Mouse (Mus musculus): ENCODE results near the gene Gm44973. TPM values are rescaled to one million over a fixed set of nuclear protein-coding genes. Genes with fewer than 3 reads are reported as not detected.

The Gm44973 gene
- polyA plus RNA-seq (2015; fragmentation: Nextera tagmentation; extraction: Ambion mirVana): 0.17 and 1.3 TPM in 2 replicates

DNA sequence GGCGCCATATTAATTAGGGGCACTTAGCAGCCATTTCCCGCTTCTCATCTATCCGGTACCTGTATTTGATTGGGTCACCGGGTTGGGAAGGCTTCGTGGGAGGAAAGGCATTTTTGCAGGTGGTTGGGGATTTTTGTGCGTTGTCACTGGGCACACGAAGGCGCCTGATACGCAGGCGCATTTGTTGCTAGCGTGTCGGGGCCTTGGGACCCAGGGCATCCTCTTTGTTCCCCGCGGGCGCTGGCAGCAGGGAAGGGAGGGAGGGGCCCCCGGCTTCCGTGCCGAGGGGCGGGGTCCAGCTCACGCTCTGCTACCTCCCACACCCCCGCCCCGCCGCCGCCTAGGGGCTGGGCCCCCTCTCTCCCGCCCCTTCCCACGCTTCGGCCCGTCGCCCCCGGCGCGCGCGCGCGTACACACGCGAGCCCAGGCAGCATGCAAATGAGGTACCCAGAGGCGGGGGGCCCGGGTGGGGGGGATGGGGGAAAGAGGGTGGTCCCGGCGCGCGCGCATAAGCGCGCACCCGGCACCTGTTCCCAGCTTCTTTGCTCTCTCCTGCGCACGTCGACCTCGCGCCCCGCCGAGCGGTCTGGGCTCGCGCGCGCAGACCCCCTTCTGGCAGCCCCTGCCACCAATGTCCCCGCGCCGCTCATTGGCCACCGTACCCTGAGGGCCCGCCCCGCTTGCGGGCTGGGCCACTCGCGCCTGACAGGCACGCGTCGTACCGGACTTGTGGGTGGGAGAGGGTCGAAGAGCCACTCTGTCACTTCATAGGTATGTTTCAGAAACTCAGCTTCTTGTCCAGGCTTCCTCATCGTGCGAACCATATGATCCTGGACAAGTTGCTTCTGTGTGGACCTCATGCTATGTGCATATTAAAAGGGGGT is at the start of gene Gm44973:
Gene Gm44973, plus strand, starts transcription at position 379 of the 884 bp plus-strand sequence.

DNA sequence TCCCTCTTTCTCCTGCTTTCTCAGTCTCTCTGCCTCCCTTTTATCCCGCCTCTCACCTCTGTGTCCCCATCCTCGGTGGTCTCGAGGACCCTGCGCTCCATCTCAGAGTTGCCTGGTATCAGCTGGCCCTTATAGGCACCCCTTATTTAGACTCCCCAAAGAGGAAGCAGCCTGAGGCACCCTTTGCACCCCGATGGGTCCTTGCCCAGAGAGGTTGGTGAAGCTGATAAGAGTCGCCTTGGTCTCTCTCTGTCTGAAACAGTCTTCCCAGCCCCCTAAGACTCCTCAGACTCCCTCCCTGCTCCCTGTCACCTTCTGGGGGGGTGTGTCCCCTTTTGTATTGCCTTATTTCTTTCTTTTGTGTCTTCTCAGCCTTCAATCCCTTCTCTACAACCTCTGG is 44.2 kb upstream of the Gm44973 start, which contains the start of gene Sbk3:
Gene Sbk3, minus strand, starts transcription at position 101 of the 400 bp plus-strand sequence.

DNA sequence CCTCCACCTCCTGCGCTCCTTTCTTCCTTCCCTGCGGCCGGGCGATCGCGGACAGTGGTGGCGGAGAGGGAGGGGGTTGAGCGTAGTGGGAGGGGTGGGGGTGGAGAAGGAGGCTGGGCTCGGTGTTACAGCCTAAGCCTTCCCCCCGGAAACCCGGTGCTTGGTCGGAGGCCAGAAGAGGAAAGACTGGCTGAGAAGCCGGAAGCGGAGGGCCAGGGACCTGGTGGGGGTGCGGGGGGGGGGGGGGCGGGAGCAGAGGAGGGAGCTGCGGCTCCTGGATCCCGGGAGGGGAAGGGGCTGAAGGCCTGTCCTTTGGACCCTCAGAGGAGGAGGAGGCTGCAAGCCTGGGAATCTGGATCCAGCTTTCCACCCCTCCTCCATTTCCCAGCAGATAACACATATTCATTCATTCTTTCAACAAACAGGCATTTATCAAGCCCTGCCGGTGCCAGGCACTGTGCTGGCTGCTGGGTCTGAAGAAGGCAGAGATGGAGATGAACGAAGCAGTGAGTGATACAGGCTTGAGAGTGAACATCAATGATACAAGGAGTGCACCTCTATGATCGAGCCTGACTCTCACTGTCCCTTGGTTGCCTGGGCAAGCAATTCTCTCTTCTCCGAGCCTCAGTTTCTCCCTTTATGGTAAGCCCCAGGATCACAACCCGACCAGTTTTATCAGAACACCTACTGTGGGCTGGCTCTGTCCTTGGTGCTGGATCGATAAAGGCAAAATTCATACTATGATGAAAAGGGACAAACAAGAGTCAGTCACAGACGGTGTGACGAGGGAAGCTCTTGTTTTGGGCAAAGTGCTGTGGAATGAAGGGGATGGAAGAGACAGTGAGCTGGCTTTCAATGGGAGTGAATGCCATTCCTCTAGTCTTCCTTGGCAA is 19.0 kb upstream of the Gm44973 start, which contains the start of gene Zfp579:
Gene Zfp579, minus strand, starts transcription at position 156 of the 893 bp plus-strand sequence.

DNA sequence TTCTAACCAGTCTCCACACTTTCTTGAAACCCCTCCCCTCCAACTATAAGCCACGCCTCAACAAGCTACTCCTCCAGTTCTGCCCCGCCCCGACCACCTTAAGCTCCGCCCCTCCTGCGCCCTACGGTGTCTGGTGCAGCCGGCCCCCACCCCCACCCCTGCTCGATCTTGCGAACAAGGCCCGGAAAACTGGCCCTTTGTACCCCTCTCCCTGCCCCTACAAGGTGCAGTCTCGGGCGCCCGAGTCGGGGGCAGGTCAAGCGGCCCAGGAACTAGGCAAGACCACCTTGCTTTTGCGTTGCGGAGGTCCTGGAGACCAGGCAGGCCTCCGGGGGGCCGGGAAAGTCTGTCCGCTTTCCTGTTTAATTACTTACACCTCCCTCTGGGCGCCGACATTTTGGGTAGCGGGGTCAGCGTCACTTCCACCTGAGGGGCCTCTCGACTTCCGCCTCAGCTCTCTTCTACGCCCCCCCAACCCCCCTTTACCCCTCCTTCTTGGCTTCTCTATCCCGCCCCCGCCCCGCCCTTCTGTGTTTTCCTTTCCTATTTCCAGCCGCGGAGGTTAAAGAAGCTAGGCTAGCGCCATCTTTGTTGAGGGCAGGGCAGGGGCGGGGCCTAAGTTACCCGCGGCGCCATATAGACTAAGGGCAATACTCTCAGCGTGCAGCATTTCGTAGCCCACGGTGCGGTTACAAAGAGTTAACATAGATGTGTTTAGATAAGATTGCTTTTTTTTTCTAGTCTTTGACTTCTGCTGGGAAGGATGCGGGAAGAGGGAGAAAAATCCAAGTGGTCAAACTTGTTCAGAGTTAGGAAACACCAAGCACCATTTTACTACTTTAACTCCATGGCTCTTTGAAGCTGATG is 812 bp upstream of the Gm44973 start, which contains the start of the genes Zfp524 and Fiz1:
Gene Zfp524, plus strand, starts transcription at position 165 of the 867 bp plus-strand sequence.
Gene Fiz1, minus strand, starts transcription at position 447 of the 867 bp plus-strand sequence.

DNA sequence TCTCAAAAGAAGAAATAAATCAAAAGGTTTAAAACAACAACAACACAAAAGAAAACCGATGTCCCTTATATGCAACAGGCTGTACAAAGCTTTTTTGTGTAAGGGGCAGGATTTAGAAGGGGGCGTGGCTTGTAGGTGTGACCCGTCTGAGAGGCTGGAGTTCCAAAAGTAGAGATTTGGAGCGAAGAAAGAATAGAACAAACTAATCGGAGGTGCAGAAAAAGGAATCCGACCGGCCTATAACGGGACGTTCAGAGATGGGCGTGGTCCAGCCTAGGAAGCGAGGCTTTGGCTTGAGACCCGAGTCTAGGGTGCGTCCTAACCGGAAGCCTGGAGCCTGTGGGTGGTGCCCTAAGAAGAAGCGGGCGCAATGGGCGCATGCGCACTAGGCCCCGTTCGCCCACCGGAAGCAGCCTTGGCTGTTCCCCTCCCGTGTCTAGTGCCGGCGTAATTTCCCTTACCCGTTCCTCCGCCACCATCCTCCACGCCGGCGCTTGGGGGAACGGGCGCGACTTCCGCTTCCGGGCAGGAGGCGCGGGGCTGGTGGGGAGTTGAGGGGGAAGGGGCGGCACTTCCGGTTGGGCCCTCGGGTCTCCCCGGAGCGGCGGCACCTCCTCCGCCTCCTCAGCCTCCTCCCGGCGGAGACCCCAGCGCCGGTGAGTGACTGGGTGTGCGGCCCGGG is 4.8 kb downstream of the Gm44973 start, which contains the start of the genes Zfp865 and Ccdc106:
Gene Zfp865, plus strand, starts transcription at position 377 of the 682 bp plus-strand sequence.
Gene Ccdc106, plus strand, starts transcription at position 554 of the 682 bp plus-strand sequence.

DNA sequence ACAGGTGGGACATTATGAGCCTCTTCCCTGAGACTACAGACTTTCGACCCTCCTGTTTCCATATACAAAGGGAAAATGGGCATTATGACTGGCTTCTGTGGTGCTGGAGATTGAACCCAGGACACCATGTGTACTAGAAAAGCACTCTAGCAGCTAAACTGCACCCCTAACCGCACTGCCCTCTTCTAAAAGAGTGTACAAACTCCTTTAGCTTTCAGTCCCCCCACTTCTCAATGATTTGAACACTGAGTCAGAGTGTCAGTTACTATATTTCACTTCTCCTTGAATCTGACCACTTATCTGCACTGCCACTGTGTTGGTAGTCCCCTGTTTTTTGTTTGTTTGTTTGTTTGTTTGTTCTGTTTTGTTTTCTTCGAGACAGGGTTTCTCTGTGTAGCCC is 18.5 kb downstream of the Gm44973 start, which contains the start of gene 4632433K11Rik:
Gene 4632433K11Rik, plus strand, starts transcription at position 301 of the 400 bp plus-strand sequence.

DNA sequence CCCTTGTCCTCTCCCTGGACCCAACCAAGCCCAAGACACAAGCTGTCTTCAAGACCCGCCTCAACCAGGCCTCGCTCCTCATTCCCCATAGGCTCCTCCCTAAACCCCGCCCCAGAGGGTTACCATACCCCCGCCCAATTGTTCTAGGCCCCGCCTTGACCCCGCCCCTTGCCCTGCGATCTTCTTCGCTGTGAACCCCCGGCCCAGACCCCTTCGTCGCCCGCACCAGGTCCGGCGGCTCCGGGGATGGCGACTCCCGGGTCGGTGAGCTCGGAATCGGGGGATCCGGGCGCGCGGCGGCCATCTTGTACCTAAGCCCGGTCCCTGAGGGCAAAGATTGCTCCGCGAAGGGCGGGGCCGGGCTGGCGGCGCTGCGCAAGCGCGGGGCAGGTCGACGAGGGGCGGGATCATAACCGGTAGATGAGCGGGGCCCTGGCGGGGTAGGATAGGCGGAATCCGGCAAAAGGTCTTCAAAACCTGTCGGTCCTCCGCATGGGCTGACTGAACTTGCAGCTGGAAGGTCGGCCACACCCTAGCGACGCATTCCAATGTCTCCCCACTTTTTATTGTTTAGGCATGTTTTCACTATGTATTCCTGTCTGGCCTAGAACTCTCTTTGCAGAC is 22.9 kb downstream of the Gm44973 start, which contains the start of gene Zfp784:
Gene Zfp784, minus strand, starts transcription at position 338 of the 624 bp plus-strand sequence.

DNA sequence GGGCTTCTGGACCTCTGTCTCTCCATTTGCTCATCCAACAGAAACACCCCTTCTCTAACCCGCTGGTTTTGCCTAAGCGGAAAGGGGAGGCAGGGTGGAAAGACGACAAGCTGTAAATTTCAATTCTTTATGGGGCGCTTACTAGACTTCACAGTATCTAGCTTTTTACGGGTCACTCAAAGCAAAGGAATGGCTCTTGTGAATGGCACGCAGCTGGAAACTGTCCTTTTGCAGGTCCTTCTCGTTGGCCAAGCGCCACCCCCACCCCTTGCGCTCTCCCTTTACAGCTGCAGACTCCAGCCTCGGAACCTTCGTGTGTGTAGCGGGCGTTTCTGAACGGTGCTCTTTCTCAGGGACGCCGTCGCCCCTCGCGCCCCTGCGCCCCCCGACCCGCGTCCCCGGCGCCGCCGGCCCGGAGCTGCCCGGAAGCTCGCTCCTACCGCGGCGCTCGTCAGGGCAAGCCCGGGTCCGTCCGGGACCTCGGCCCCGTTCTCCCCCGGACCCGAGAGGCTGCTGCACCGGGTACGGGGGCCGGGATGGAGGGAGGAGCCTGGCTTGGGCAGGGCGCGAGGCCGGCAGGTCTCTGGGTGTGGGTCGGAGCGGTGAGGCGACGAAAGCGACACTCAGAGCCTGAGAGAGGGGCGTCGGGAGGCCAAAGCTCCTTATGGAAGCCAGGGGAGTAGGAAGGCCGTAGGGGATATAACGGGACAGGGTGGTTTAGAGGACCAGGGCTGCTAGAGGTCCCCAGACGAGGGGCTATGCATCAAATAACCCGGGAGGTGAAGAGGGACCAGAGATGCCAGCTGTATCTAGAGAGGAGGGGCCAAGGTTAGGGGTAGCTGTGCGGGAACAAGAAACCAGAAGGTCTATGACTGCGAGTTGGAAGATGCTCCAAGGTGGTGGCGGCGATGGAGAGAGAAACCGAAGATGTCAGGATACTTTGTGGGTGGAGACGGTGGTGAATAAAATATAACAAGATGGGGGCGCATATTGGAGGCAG is 36.2 kb downstream of the Gm44973 start, which contains the start of gene Zfp580:
Gene Zfp580, plus strand, starts transcription at position 346 of the 1,000 bp plus-strand sequence.

DNA sequence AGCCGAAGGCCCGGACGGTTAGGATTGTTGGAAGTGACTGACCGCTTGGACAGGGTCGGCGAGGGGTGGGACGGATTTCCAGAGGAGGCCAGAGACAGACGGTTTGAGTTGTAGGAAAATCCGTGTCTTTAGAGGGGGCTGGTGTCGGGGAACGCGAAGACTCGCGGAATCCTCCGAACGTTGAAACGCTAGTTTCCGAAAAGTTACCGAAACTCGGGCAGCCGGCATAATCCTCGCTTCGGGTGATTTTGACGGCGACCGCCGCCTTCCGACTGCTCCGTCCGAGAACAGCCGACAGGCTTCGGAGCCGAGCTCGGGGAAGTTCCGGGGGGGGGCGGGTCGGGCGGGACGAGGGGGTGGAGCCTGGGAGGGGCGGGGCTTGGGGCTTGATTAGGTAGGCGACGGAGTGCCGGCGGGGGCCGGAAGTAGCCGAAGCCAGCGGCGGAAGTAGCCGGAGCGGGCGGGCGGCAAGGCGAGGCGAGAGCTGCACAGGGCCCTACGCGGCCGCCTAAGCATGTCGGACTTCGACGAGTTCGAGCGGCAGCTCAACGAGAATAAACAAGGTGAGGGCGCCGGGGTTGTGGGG is 46.6 kb downstream of the Gm44973 start, which contains the start of gene U2af2:
Gene U2af2, plus strand, starts transcription at position 370 of the 586 bp plus-strand sequence.

DNA sequence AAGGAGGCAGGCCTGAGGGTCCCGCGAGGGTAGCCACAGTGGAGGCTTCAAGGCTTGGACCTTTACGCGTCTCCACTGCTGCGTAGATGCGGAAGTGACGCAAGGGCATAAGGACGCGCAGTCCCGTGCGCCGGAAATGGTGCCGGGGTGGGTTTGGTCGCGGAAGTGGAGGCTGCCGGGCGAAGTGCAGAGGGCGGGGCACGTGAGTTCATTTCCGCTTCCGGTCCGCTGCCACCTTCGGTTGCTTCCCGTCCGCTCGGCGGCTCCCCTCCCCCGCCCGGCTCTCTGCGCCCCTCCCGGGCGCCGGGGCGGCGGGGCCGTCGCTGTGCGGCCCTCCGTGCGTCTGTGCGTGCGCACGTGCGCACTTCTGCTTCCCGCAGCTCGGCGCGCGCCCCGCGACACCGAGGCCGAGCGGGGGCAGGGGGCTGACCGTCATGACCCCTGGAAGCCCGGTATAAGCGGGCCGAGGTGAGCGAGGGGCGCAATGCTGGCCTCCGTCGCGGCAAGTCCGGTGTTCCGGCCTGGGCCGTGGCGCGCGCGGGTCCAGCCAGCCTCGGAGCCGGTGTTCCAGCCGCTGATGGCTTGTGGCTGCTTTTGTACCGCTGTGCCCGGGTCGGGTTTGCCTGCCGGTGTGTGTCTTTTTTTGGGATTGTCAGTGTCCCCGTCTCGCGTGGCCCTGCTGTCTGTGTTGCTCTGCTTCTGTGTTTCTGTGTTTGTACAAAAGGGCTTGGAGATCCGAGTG is 64.9 kb downstream of the Gm44973 start, which contains the start of gene Epn1:
Gene Epn1, plus strand, starts transcription at position 226 of the 742 bp plus-strand sequence.

Other genes with a start within 250 kb of the Gm44973 start
- gene Fam71e2, start 244.2 kb upstream of the Gm44973 start, polyA plus RNA-seq (2015; fragmentation: Nextera tagmentation; extraction: Ambion mirVana): not detected in 2 replicates
- gene Il11, start 232.6 kb upstream of the Gm44973 start, polyA plus RNA-seq (2015; fragmentation: Nextera tagmentation; extraction: Ambion mirVana): 0.09 TPM in 1 of 2 replicates, not detected in the other
- not detected in 2 replicates for gene Tmem190, start 232.6 kb upstream of the Gm44973 start, polyA plus RNA-seq (2015; fragmentation: Nextera tagmentation; extraction: Ambion mirVana)
- 8.2 and 8.9 TPM in 2 replicates for gene Tmem238, start 225.8 kb upstream of the Gm44973 start, polyA plus RNA-seq (2015; fragmentation: Nextera tagmentation; extraction: Ambion mirVana)
- gene Rpl28, start 222.6 kb upstream of the Gm44973 start, polyA plus RNA-seq (2015; fragmentation: Nextera tagmentation; extraction: Ambion mirVana): 262 and 278 TPM in 2 replicates
- gene Ube2s, start 202.9 kb upstream of the Gm44973 start, polyA plus RNA-seq (2015; fragmentation: Nextera tagmentation; extraction: Ambion mirVana): 106 and 115 TPM in 2 replicates
- gene Shisa7, start 170.8 kb upstream of the Gm44973 start, polyA plus RNA-seq (2015; fragmentation: Nextera tagmentation; extraction: Ambion mirVana): not detected in 2 replicates
- 3.2 and 8.0 TPM in 2 replicates for gene Isoc2b, start 145.2 kb upstream of the Gm44973 start, polyA plus RNA-seq (2015; fragmentation: Nextera tagmentation; extraction: Ambion mirVana)
- 0.87 and 1.4 TPM in 2 replicates for gene Isoc2a, start 138.3 kb upstream of the Gm44973 start, polyA plus RNA-seq (2015; fragmentation: Nextera tagmentation; extraction: Ambion mirVana)
- gene Gm36210, start 109.0 kb upstream of the Gm44973 start, polyA plus RNA-seq (2015; fragmentation: Nextera tagmentation; extraction: Ambion mirVana): 0.10 TPM in 1 of 2 replicates, not detected in the other
- 1.8 and 2.0 TPM in 2 replicates for gene Zfp628, start 100.3 kb upstream of the Gm44973 start, polyA plus RNA-seq (2015; fragmentation: Nextera tagmentation; extraction: Ambion mirVana)
- gene Nat14, start 93.5 kb upstream of the Gm44973 start, polyA plus RNA-seq (2015; fragmentation: Nextera tagmentation; extraction: Ambion mirVana): 0.66 and 1.3 TPM in 2 replicates
- 8.7 and 10.2 TPM in 2 replicates for gene Ssc5d, start 89.7 kb upstream of the Gm44973 start, polyA plus RNA-seq (2015; fragmentation: Nextera tagmentation; extraction: Ambion mirVana)
- gene Sbk2, start 51.1 kb upstream of the Gm44973 start, polyA plus RNA-seq (2015; fragmentation: Nextera tagmentation; extraction: Ambion mirVana): 6.5 and 8.4 TPM in 2 replicates
- gene Sbk3, start 44.3 kb upstream of the Gm44973 start, polyA plus RNA-seq (2015; fragmentation: Nextera tagmentation; extraction: Ambion mirVana): not detected in 2 replicates
- gene Zfp579, start 19.3 kb upstream of the Gm44973 start, polyA plus RNA-seq (2015; fragmentation: Nextera tagmentation; extraction: Ambion mirVana): 9.2 and 12.0 TPM in 2 replicates
- gene Zfp524, start 1.1 kb upstream of the Gm44973 start, polyA plus RNA-seq (2015; fragmentation: Nextera tagmentation; extraction: Ambion mirVana): 14.0 and 16.9 TPM in 2 replicates
- gene Fiz1, start 799 bp upstream of the Gm44973 start, polyA plus RNA-seq (2015; fragmentation: Nextera tagmentation; extraction: Ambion mirVana): 16.4 and 17.7 TPM in 2 replicates
- 3.0 and 3.2 TPM in 2 replicates for gene Zfp865, start 4.9 kb downstream of the Gm44973 start, polyA plus RNA-seq (2015; fragmentation: Nextera tagmentation; extraction: Ambion mirVana)
- 0.22 and 1.5 TPM in 2 replicates for gene Ccdc106, start 5.1 kb downstream of the Gm44973 start, polyA plus RNA-seq (2015; fragmentation: Nextera tagmentation; extraction: Ambion mirVana)
- not detected in 2 replicates for gene 4632433K11Rik, start 18.6 kb downstream of the Gm44973 start, polyA plus RNA-seq (2015; fragmentation: Nextera tagmentation; extraction: Ambion mirVana)
- gene Zfp784, start 22.9 kb downstream of the Gm44973 start, polyA plus RNA-seq (2015; fragmentation: Nextera tagmentation; extraction: Ambion mirVana): 6.2 and 7.1 TPM in 2 replicates
- 15.9 and 17.3 TPM in 2 replicates for gene Zfp580, start 36.0 kb downstream of the Gm44973 start, polyA plus RNA-seq (2015; fragmentation: Nextera tagmentation; extraction: Ambion mirVana)
- 37.4 and 39.9 TPM in 2 replicates for gene U2af2, start 46.6 kb downstream of the Gm44973 start, polyA plus RNA-seq (2015; fragmentation: Nextera tagmentation; extraction: Ambion mirVana)
- 37.1 and 45.9 TPM in 2 replicates for gene Epn1, start 64.7 kb downstream of the Gm44973 start, polyA plus RNA-seq (2015; fragmentation: Nextera tagmentation; extraction: Ambion mirVana)
- gene Rfpl4, start 101.5 kb downstream of the Gm44973 start, polyA plus RNA-seq (2015; fragmentation: Nextera tagmentation; extraction: Ambion mirVana): not detected in 2 replicates
- gene Rasl2-9, start 110.5 kb downstream of the Gm44973 start, polyA plus RNA-seq (2015; fragmentation: Nextera tagmentation; extraction: Ambion mirVana): 1.1 and 1.8 TPM in 2 replicates
- gene Vmn1r55, start 134.2 kb downstream of the Gm44973 start, polyA plus RNA-seq (2015; fragmentation: Nextera tagmentation; extraction: Ambion mirVana): not detected in 2 replicates
- not detected in 2 replicates for gene Vmn1r56, start 181.3 kb downstream of the Gm44973 start, polyA plus RNA-seq (2015; fragmentation: Nextera tagmentation; extraction: Ambion mirVana)
- not detected in 2 replicates for gene Vmn1r57, start 203.0 kb downstream of the Gm44973 start, polyA plus RNA-seq (2015; fragmentation: Nextera tagmentation; extraction: Ambion mirVana)

Data from skeletal muscle tissue, postnatal 0 days (tissue).